Mouse (Mus musculus) heart, embryonic 12.5 days (tissue): ENCODE results near the gene Sh2b2. TPM values are rescaled to one million over a fixed set of nuclear protein-coding genes. Genes with fewer than 3 reads are reported as not detected.

Source experiments
- ATAC-seq: fragments of 200-750 bp; cut with Nextera tagmentation; 2 replicates; pipeline ENCODE4 v1.8.0; 2017; ENCODE audit warnings: moderate TSS enrichment, moderate library complexity; ENCODE audit not compliant: insufficient number of reproducible peaks, low FRiP score
- H3K27ac ChIP-seq: fragments of 300-500 bp; sonication (generic); 2 replicates; pipeline ENCODE4 v1.5.1; 2016; ENCODE audit warnings: mild to moderate bottlenecking, moderate library complexity; ENCODE audit not compliant: poor library complexity, severe bottlenecking
- H3K27me3 ChIP-seq: fragments of 300-500 bp; sonication (generic); replicated peaks from 2 replicates; pipeline ENCODE4 v1.6.1; 2016; ENCODE audit warnings: mild to moderate bottlenecking, moderate library complexity
- H3K36me3 ChIP-seq: fragments of 300-500 bp; sonication (generic); 2 replicates; pipeline ENCODE4 v1.6.1; 2016; ENCODE audit warnings: mild to moderate bottlenecking, moderate library complexity
- H3K4me1 ChIP-seq: fragments of 300-500 bp; sonication (generic); replicated peaks from 2 replicates; pipeline ENCODE4 v1.6.1; 2016; ENCODE audit warnings: mild to moderate bottlenecking
- H3K4me2 ChIP-seq: fragments of 300-500 bp; sonication (generic); 2 replicates; pipeline ENCODE4 v1.6.1; 2016; ENCODE audit warnings: mild to moderate bottlenecking, moderate library complexity
- H3K4me3 ChIP-seq: fragments of 300-500 bp; sonication (generic); 2 replicates; pipeline ENCODE4 v1.5.1; 2016; ENCODE audit warnings: mild to moderate bottlenecking
- H3K9ac ChIP-seq: fragments of 300-500 bp; sonication (generic); 2 replicates; pipeline ENCODE4 v1.6.1; 2016; ENCODE audit warnings: mild to moderate bottlenecking, moderate library complexity
- H3K9me3 ChIP-seq: fragments of 300-500 bp; sonication (generic); replicated peaks from 2 replicates; pipeline ENCODE4 v1.6.1; 2016; ENCODE audit warnings: mild to moderate bottlenecking, moderate library complexity
- WGBS: fragments of 180-500 bp; shearing (Covaris S2); methylation state at CpG from one replicate; pipeline ENCODE4 v1.1.7; 2016; 5-methylcytosine and 5-hydroxymethylcytosine counted together
- polyA plus RNA-seq: library from polyadenylated mRNA; unstranded; fragments of >200 nt; fragmentation: Nextera tagmentation; extraction: Ambion mirVana; gene quantifications from 2 replicates; pipeline ENCODE4 v1.2.1, GENCODE M21; 2016

The Sh2b2 gene
- polyA plus RNA-seq, 1 experiment from 2014 or later = 1.5 TPM

- Histone ChIP-seq H3K9ac (no peak overlapping the region), H3K27me3 (peaks cover 59% of the 10 kb centered on the region), H3K4me2 (no peak overlapping the region), H3K4me1 (peaks cover 24% of the 10 kb centered on the region), H3K36me3 (no peaks in the 10 kb centered on the region), H3K27ac (no peak overlapping the region), H3K9me3 (no peaks in the 10 kb centered on the region), H3K4me3 (no peak overlapping the region)
- ATAC-seq = no peak
- 42% methylated on average over 1 of the region's 1 CpGs for WGBS
These were observed 6.0 kb downstream of the Sh2b2 start for GRCm38 (mm10) chr5:136240381-136240780.

DNA sequence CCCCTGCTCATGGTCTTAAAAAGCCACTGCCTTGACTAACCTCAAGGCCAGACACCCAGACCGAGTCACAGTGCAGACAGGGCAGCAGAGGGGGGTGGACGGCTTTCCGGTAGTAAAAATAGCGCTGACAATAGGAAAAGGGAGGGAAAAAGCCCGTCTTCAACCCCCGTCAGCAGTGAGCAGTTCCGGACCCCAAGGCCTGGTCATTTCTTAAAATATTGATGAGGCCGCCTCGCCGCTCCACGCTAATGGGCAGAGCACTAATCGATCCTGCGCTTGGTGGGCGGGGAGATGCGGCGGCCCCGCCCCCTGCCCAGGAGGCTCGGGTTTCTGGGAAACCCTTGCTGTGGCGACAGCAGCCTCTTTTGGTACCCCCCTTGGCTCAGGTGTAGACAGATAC, 8.7 kb downstream of the Sh2b2 start:
- Histone ChIP-seq H3K9ac (0 out of 2 replicates have a peak overlapping the region, but pooled peaks have one; percentile 21), H3K36me3 (no peaks in the 10 kb centered on the region), H3K4me3 (peak overlapping the region; percentile 33), H3K9me3 (no peaks in the 10 kb centered on the region), H3K27me3 (peaks cover 81% of the 10 kb centered on the region), H3K4me2 (peak overlapping the region; percentile 68), H3K27ac (no peak overlapping the region), H3K4me1 (peaks cover 8% of the 10 kb centered on the region)
- under 1% methylated on average over 19 of the region's 19 CpGs for WGBS
- ATAC-seq = no peak

- Histone ChIP-seq H3K4me3 (no peak overlapping the region), H3K4me2 (no peak overlapping the region), H3K9ac (no peak overlapping the region), H3K4me1 (peaks cover 8% of the 10 kb centered on the region), H3K27ac (no peak overlapping the region), H3K27me3 (peaks cover 83% of the 10 kb centered on the region), H3K9me3 (no peaks in the 10 kb centered on the region), H3K36me3 (no peaks in the 10 kb centered on the region)
- WGBS = 54% methylated on average over 5 of the region's 5 CpGs
- ATAC-seq = no peak
These were observed 9.7 kb downstream of the Sh2b2 start for GRCm38 (mm10) chr5:136236611-136237010.

DNA sequence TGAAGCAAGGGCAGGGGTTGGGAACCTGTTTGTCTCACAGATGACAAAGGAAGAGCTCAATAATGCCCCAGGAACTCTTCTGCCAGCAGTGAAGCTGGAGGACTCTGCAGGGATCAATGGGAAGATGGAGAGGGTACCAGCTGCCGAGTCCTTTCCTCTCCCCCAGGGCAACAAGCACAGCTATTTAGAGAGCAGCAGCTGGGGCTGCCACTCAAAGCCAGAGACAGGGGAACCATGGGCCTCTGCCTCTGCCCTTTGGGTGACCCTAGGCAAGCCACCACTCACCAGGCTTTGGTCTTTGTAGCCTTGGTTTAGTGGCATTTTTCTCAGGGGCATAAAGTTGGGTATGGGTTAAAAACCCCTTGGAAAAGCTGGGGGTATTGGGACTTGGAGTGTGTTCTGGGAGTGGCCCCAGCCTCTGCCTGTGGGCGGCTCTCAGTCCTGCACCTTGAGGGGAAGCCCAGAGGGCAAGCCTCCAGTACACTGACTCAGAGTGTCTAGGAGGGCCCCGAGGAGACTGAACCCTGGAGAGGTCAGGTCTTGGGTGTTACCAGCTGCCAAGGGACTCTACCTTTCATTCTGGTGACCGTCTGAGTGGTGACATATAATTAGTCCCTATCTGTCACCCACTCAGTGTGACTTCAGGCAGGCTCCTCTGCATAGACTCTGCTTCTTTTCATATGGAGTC, 15.9 kb downstream of the Sh2b2 start:
- H3K27me3 ChIP-seq = peaks cover 52% of the 10 kb centered on the region
- WGBS = 53% methylated on average over 4 of the region's 4 CpGs

GRCm38 (mm10) chr5:136226246-136226876, 20.0 kb downstream of the Sh2b2 start:
- Histone ChIP-seq H3K4me2 (no peak overlapping the region), H3K36me3 (no peaks in the 10 kb centered on the region), H3K9ac (no peak overlapping the region), H3K27ac (no peak overlapping the region), H3K27me3 (peaks cover 13% of the 10 kb centered on the region), H3K4me1 (no peaks in the 10 kb centered on the region), H3K4me3 (no peak overlapping the region), H3K9me3 (no peaks in the 10 kb centered on the region)
- ATAC-seq = no peak
- 59% methylated on average over 7 of the region's 7 CpGs for WGBS

More for the DNA sequence above, 15.9 kb downstream of the Sh2b2 start:
- no peak overlapping the region for H3K4me2 ChIP-seq
- H3K36me3 ChIP-seq = no peaks in the 10 kb centered on the region
- no peaks in the 10 kb centered on the region for H3K9me3 ChIP-seq
- H3K9ac ChIP-seq = no peak overlapping the region
- no peak overlapping the region for H3K4me3 ChIP-seq
- no peaks in the 10 kb centered on the region for H3K4me1 ChIP-seq
- no peak overlapping the region for H3K27ac ChIP-seq
- ATAC-seq = no peak

- Histone ChIP-seq H3K27ac (no peak overlapping the region), H3K36me3 (no peaks in the 10 kb centered on the region), H3K4me2 (no peak overlapping the region), H3K9me3 (peaks cover 9% of the 10 kb centered on the region), H3K27me3 (peaks cover 13% of the 10 kb centered on the region), H3K9ac (no peak overlapping the region), H3K4me1 (no peaks in the 10 kb centered on the region), H3K4me3 (no peak overlapping the region)
- 67% methylated on average over 12 of the region's 12 CpGs for whole genome bisulfite sequencing
- ATAC-seq = no peak
These were observed 27.8 kb downstream of the Sh2b2 start for GRCm38 (mm10) chr5:136218585-136218984.

GRCm38 (mm10) chr5:136217932-136218381, 28.4 kb downstream of the Sh2b2 start:
- Histone ChIP-seq H3K9ac (no peak overlapping the region), H3K9me3 (peaks cover 9% of the 10 kb centered on the region), H3K4me2 (no peak overlapping the region), H3K27me3 (peaks cover 13% of the 10 kb centered on the region), H3K27ac (no peak overlapping the region), H3K36me3 (no peaks in the 10 kb centered on the region), H3K4me3 (no peak overlapping the region), H3K4me1 (no peaks in the 10 kb centered on the region)
- 61% methylated on average over 4 of the region's 4 CpGs for WGBS
- ATAC-seq = no peak

DNA sequence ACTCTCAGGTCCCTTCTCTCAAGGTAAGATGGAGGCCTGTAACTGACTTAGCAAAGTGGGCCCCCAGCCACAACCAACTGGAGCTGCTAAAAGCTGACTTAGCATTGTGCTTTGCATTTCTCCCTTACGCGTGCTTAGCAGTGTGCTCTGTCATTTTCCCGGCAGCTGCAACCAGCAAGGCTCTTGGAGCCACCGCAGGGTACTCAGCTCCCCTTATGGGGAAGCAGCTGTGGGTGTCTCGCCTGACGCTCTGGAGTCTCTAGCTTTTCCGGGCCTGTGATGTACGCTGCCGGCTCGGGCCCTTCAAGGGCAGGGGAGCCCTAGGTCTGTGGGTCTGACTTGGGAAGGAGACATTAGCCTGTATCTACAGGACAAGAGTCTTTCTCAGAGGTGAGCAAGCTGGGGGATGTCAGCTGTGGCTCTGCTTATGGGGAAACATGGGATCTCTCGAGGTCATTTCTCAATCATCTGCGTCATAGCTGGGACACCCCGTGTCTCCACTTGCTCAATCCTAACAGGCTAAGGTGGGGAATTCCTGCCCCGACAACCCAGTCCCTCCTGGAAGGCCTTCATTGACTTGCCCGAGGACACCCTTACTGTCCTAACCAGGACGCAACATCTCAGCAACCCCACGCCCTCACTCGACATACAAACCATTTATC, 29.2 kb downstream of the Sh2b2 start:
- no peak overlapping the region for H3K4me2 ChIP-seq
- H3K36me3 ChIP-seq = no peaks in the 10 kb centered on the region
- no peak overlapping the region for H3K4me3 ChIP-seq
- no peak overlapping the region for H3K27ac ChIP-seq
- ATAC-seq = no peak
- H3K9ac ChIP-seq = no peak overlapping the region
- peaks cover 13% of the 10 kb centered on the region for H3K27me3 ChIP-seq
- WGBS = 72% methylated on average over 18 of the region's 18 CpGs
- peaks cover 9% of the 10 kb centered on the region for H3K9me3 ChIP-seq
- no peaks in the 10 kb centered on the region for H3K4me1 ChIP-seq

DNA sequence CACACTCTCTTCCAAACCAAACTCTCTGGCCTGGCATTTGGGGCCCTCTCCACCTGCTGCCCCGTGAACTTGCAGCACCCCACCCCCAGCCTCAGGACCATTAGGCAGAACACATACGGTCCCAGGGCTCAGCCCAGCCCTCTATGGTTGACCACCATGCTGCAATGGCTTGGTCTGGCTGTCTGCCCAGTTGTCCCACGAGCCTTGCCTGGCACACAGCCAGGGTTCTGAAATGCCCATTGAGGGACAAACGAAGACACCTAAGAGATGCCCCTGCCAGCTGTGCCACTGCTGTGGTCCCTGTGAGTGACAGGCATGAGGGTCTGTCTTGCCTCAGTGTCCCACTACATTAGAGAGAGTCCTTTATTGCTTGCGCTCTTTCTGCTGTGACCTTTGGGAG, 30.4 kb downstream of the Sh2b2 start:
- Histone ChIP-seq H3K27me3 (peaks cover 13% of the 10 kb centered on the region), H3K27ac (no peak overlapping the region), H3K4me3 (no peak overlapping the region), H3K4me1 (no peaks in the 10 kb centered on the region), H3K36me3 (no peaks in the 10 kb centered on the region), H3K9me3 (peaks cover 9% of the 10 kb centered on the region), H3K4me2 (no peak overlapping the region), H3K9ac (no peak overlapping the region)
- 76% methylated on average over 5 of the region's 5 CpGs for WGBS
- ATAC-seq = no peak

- no peak overlapping the region for H3K4me3 ChIP-seq
- no peak overlapping the region for H3K27ac ChIP-seq
- no peaks in the 10 kb centered on the region for H3K36me3 ChIP-seq
- no peak overlapping the region for H3K4me2 ChIP-seq
- H3K27me3 ChIP-seq = peaks cover 8% of the 10 kb centered on the region
- 81% methylated on average over 3 of the region's 3 CpGs for WGBS
- no peaks in the 10 kb centered on the region for H3K4me1 ChIP-seq
- peaks cover 9% of the 10 kb centered on the region for H3K9me3 ChIP-seq
- H3K9ac ChIP-seq = no peak overlapping the region
- no peak for ATAC-seq
These were observed 31.1 kb downstream of the Sh2b2 start for GRCm38 (mm10) chr5:136215211-136215610.

DNA sequence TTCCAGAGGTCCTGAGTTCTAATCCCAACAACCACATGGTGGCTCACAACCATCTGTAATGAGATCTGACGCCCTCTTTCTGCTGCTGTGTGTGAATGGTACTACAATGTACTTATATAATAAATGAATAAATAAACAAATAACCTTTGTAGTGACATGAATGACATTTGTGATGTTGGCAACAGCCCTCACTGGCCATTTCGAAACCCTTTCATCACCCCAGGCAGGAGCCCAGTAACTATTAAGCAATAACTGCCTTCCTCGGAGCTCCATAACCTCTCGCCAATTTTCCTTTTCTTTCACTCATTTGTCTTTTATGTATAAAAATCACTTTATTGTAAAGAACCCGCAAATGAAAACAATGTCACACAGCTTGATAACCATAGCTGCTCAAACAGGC, 32.6 kb downstream of the Sh2b2 start:
- peaks cover 9% of the 10 kb centered on the region for H3K9me3 ChIP-seq
- H3K4me1 ChIP-seq = no peaks in the 10 kb centered on the region
- H3K4me2 ChIP-seq = no peak overlapping the region
- H3K27me3 ChIP-seq = peaks cover 6% of the 10 kb centered on the region
- whole genome bisulfite sequencing = 67% methylated on average over 5 of the region's 5 CpGs
- no peak overlapping the region for H3K9ac ChIP-seq
- no peak overlapping the region for H3K27ac ChIP-seq
- no peak for ATAC-seq
- no peaks in the 10 kb centered on the region for H3K36me3 ChIP-seq
- no peak overlapping the region for H3K4me3 ChIP-seq
